Mouse (Mus musculus) kidney, postnatal 25 days (tissue): ENCODE measurements at regions not wholly inside any gene's neighbourhood (a gene's known extent, or its start where the extent isn't known, plus 50 kb on each side); places are given as distances from the start of the nearest gene placed in this dataset.

Source experiments
- DNase-seq, 2 experiments: peaks; one replicate each; pipeline ENCODE4 v3.0.0; 2021; ENCODE audit warnings: mixed read lengths in 2 of 2

DNA sequence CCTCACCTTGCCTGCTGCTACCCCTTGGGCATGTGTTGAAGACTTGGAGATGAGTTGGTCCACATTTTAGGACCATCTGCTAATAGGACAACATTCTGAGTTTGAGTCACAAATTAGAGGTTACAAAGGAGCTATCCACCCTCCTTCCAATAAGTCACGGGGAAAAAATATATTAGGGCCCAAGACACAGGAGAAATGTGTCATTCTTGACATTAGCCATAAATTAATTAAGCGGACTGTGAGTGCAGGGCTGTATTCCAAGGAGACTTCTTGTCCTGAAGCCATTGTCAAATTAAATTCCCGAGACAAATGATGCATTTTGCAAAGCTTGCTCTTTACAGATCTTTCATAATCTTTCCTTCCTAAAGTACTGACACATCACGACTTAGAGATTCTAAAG, 79.2 kb downstream of the 1700020N01Rik start:
- DNase-seq, result no peak

- DNase-seq, result peak in 1 of 2 experiments; percentile 45
Observed at GRCm38 (mm10) chr10:21672666-21673065, 79.7 kb downstream of the 1700020N01Rik start.

DNA sequence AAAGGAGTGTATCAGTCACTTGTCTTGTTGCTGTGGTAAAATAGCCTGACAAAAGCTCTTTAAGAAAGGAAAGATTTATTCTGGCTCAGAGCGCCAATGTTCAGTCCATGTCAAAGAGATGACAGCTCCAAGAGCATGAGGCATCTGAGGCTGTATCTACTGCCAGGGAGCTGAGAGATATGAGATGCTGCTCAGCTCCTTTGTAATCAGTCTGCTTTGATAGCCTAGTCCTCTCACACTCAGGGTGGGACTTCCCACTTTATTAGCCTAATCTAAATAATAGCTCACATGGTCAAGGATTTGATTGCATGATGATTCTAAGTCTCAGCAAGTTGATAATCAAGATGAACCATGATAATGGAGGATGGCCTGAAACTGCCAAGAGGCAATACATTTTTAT, 80.9 kb downstream of the 1700020N01Rik start:
- no peak for DNase-seq

DNA sequence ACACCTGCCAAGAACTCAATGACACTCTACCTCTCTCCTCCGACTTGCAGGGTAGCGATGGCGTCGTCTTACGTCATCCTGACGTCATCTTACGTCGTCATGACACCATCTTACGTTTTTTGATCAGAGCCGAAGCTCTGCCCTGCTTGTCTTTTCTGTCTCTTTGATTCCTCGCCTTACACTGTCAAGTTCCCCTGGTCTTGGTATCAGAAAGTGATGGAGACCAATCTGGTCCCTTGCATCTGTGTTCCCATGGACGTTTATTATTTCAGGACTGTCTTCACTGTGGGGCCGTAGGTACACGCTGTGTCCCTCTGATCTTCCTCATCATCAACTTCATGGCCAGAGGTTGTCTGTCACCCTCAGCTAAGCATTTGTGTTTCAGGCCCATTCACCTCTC, 82.8 kb downstream of the 1700020N01Rik start:
- DNase-seq, result no peak

- no peak for DNase-seq
Observed at GRCm38 (mm10) chr10:21677911-21678310, 85.0 kb downstream of the 1700020N01Rik start.

DNA sequence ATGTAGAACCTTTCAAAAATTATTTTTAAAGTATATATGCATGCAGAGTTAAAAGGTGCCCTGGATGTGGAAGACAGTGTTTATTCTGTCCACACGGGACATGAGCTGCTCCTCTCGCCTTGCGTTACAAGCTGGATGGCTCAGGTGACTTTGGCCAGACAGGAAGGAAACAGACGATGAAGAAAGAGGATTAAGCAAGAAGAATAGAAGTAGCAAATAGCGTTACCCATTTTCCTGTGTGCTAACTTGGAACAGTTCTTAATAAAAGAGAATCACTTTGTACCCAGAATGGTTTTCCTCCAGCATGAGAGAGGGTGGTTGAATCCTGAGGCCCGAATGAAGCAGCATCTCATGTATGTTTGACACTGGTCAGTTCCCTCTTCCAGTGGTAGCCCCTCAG, 85.4 kb downstream of the 1700020N01Rik start:
- no peak for DNase-seq

DNA sequence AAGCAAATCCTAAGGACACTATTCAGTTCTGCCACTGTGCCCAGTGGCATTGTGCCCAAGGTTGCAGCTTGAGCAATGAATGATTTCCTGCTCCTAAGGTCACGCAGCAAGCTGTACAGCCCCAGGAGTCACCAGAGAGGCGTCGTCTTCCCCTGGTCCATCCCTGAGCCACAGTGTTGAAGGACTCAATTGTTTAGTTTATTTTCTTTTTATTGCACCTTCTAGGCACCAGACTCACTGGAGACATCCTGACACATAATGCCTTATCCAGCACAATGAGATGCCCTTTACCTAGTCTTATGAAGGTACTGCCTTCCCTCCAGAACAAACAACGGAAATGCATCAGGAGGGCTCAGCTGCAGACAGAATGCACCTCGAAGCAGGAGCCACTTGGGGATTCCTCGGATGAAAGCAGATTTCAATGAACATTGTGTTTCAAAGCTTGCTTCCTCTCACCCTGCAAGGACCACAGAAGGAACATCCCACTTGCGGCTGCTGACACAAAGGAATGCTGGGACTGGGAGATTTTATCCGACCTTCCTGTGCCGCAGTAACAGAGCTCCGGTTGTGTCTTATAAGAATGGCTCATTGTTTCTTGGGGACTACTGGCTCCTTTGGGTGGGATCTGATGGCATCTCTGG, 86.0 kb downstream of the 1700020N01Rik start:
- peak; percentile 45 to 79 for DNase-seq

DNA sequence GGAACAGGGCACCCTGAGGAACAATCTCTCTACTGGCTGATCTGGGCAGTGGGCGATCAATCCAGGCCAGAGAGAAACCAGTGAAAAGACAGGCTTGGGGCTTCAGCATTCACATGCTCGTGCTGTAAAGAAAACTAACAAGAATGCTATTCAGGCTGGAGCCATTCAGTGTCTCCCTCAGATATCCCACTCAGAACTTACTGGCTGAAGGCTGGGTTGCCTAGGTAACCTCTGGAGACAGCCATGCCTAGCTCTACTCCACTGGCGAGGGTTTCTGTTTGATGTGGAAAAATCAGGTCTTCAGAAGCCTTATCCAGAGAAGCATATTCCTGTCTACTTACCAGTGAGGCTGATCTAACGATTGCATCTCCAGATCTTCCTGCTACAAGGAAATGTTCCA, 87.8 kb downstream of the 1700020N01Rik start:
- no peak for DNase-seq

DNA sequence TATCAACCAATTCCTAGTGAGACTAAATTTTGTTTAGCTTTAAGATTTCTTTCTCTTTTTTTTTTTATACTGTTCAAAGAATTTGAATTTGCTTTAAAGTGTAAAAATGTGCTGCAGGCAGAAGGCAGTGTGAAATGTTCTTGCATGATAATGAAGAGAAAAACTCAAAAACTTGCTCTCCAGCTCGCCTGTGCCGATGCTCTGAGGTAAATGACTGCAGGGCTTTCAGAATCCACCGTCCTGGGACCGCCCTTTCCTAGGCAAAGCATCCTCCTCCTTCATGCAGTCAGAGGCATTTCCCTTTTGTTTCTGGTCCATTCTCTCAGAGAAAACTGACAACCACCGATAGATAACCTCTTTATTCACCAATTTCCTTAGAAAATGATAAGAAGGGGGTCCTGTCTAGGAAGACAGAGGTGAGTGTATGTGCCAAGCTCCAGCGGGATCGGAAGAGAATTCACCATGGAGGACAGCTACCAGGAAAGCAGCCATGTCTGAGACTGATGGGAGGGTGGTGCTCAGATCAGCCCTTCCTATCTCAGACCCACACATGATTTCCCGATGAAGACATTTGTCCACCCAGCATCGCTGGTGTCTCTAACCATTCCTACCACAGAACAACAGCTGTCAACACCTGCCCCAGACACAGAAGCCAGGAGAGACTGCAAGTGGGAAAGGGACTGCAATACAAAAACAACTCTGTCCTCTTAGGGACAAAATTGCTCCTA, 91.5 kb downstream of the 1700020N01Rik start:
- peak; percentile 34 to 55 for DNase-seq

DNA sequence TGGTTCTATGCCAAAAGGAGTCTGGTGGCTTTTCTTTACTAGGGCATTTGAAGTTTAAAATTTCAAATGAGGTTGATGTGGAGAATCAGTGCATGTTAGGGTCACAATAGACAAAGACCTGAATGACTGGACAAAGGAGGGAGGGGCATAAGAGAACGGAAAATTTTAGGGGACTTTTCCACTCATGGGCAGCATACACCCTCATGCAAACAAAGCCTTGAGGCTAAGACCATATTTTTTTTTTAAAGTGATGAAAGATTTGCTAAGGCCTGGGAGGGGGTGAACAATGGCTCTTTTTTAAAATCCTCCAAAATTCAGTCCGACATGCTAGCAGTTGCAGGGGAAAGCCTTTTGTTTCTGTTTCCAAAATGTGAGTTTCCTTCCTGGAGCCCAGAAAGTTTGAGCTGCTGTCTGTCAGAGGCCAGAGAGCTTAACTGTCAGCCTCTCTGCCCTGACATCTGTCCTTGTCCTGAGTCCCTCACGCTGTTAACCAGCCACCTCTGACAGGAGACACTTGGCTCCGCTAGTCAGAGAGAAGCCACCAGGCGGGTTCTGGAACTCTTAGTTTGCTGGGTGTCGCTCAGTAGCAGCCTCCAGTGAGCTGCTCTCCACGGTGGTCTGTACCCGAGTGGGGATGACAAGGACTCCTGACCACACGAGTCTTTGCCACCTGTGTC, 92.3 kb downstream of the 1700020N01Rik start:
- DNase-seq, result peak; percentile 69 to 77

- peak; percentile 40 to 76 for DNase-seq
Observed at GRCm38 (mm10) chr10:21686060-21686459, 93.1 kb downstream of the 1700020N01Rik start.

DNA sequence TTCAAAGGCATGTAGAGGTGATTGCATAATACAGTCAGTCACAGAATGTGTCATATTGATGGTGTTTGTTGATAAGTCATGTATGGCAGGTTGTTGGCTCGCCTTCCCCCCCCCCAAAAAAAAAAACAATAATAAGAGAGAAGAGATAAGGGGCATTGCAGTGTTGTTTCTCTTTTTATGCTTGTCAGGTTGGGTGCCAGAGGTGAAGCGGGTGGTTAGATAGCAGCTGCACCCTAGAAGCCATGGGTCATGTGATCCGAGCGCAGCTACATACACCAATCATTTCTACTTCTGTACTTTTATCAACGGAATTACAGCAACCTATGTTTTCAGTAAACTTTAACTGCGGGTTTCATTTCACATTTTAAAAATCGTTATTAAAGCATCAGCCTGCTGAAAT, 94.5 kb downstream of the 1700020N01Rik start:
- no peak for DNase-seq

- DNase-seq, result no peak
Observed at GRCm38 (mm10) chr10:21688513-21688912, 95.6 kb downstream of the 1700020N01Rik start.

DNA sequence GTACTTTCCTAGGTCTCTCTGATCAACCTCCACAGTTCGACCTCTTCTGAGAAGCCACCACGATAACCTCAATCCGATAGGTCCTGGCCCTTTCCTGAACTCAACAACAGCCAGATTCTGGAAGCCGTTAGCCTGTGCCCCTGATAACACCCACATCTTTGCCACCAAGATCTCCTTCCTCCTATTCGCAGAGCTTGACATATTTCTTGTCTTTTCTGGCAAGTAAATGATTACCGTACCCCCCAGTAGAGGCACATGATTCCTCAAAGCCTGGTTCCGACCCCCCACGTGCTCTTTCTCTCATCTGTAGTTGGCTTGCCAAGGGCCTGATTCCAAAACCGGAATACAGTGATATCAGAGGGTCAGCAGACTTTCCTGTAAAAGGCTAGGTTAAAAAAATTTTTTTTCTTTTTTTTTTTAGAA, 96.9 kb downstream of the 1700020N01Rik start:
- DNase-seq, result peak; percentile 69 to 82

DNA sequence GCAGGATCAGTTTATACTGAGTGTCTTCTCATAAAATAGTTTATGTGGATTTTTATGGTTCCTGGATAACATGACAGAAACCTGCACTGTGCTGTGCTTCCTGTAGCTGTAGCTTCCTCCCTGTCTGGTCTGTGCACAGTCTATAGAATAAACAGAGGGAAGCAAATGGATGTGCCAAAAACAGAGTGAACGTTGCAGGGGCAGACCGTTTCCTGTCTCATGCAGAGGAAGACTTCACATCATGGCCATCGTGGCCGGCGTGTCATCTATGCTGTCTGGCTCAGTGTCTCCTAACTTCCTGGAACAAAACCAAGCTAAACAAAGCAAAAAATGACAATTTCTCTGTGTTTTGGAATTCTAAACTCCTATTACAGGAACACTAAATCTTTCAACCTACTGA, 102.2 kb downstream of the 1700020N01Rik start:
- DNase-seq, result peak; percentile 42 to 54

GRCm38 (mm10) chr10:21696671-21697070, 103.7 kb downstream of the 1700020N01Rik start:
- no peak for DNase-seq

GRCm38 (mm10) chr10:21701580-21701979, 108.6 kb downstream of the 1700020N01Rik start:
- peak; percentile 5 to 60 for DNase-seq

- DNase-seq, result no peak
Observed at GRCm38 (mm10) chr10:21702134-21702533, 109.2 kb downstream of the 1700020N01Rik start.

DNA sequence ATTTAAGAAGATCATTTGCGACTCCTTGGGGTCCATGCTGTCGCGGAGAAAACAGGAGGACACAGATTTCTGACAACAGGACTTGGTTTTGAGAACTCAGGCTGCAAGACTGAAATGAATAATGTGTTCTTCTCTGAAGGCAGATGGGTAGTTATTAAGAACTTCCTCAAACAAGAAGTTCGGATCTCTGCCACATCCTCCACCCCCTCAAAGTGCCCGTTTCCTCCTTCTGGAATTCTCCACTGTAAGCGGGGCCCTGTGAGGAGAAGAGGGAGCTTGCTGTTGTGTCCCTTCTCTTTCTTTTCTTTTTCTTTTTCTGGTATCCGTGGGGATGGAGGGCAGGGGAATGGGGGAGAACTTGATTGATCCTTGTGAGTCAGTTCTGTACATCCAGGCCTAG, 118.9 kb downstream of the 1700020N01Rik start:
- no peak for DNase-seq

DNA sequence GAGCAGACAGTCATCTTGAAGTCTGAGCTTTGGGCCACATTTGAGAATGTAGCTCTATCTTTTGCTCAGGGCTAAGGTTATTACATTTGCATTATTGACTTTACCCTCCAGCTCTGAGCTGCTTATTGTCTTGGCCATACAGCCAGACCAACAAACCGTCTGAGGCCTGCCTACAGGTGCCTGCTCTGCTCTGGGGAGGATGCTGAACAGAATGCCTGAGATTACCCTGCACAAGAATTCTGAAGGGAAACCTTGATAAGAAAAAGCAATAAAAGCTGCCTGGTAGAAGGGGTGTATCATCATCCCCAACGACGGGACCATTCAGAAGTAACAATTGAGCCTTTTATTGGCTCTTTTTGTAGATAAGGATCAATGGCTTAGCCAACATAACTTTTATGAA, 119.9 kb downstream of the 1700020N01Rik start:
- DNase-seq, result no peak

DNA sequence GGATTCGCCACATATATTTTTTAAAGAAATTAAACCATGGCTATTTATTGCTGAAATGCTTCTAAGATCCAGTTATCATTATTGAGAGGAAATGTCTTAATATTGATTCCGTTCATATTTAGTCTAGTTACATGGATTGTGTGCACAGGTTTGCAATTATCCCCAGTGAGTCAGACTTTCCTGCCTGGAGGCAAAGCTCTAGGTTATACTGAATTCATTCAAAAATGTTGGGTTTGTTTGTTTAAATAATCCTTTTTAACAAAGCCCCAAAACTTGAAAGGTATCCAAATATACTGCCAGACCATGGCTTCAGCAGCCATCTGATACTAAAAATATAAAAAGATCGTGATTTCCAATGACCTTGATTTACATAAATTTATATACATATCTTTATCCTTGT, 122.5 kb downstream of the 1700020N01Rik start:
- DNase-seq, result no peak

GRCm38 (mm10) chr10:21718189-21718588, 125.2 kb downstream of the 1700020N01Rik start:
- DNase-seq, result no peak

- peak in 1 of 2 experiments; percentile 41 for DNase-seq
Observed at GRCm38 (mm10) chr10:21724351-21724750, 131.4 kb downstream of the 1700020N01Rik start.

GRCm38 (mm10) chr10:21724999-21725398, 132.1 kb downstream of the 1700020N01Rik start:
- DNase-seq, result no peak
